Mouse (Mus musculus) ovary, postnatal 36 days (tissue): ENCODE measurements at regions not wholly inside any gene's neighbourhood (a gene's known extent, or its start where the extent isn't known, plus 50 kb on each side); places are given as distances from the start of the nearest gene placed in this dataset.

Experiments
- DNase-seq: peaks from one replicate; pipeline ENCODE4 v3.0.0; 2022; ENCODE audit warnings: low spot score, mixed read lengths

- no peak for DNase-seq
Measured at GRCm38 (mm10) chr9:116511450-116511849, 336.3 kb upstream of the Tgfbr2 start.

GRCm38 (mm10) chr9:116507756-116508155 lies 332.6 kb upstream of the Tgfbr2 start:
- DNase-seq: no peak

- DNase-seq: no peak
Measured at GRCm38 (mm10) chr9:116502831-116503230, 327.7 kb upstream of the Tgfbr2 start.

- DNase-seq: no peak
Measured at GRCm38 (mm10) chr9:116500951-116501350, 325.8 kb upstream of the Tgfbr2 start.

GRCm38 (mm10) chr9:116491227-116491626 lies 316.1 kb upstream of the Tgfbr2 start:
- no peak for DNase-seq

GRCm38 (mm10) chr9:116489787-116490186 lies 314.6 kb upstream of the Tgfbr2 start:
- DNase-seq: no peak

GRCm38 (mm10) chr9:116489273-116489672 lies 314.1 kb upstream of the Tgfbr2 start:
- no peak for DNase-seq

GRCm38 (mm10) chr9:116477309-116477708 lies 302.1 kb upstream of the Tgfbr2 start:
- DNase-seq: no peak

GRCm38 (mm10) chr9:116475206-116475955 lies 300.2 kb upstream of the Tgfbr2 start:
- DNase-seq: no peak

- DNase-seq: no peak
Measured at GRCm38 (mm10) chr9:116472855-116473254, 297.7 kb upstream of the Tgfbr2 start.

GRCm38 (mm10) chr9:116468569-116469250 lies 293.6 kb upstream of the Tgfbr2 start:
- peak; percentile 21 for DNase-seq

- no peak for DNase-seq
Measured at GRCm38 (mm10) chr9:116466336-116466735, 291.2 kb upstream of the Tgfbr2 start.

GRCm38 (mm10) chr9:116464626-116465025 lies 289.5 kb upstream of the Tgfbr2 start:
- DNase-seq: no peak

- no peak for DNase-seq
Measured at GRCm38 (mm10) chr9:116462232-116462631, 287.1 kb upstream of the Tgfbr2 start.

- no peak for DNase-seq
Measured at GRCm38 (mm10) chr9:116460022-116460421, 284.9 kb upstream of the Tgfbr2 start.

GRCm38 (mm10) chr9:116452050-116452449 lies 276.9 kb upstream of the Tgfbr2 start:
- no peak for DNase-seq

- no peak for DNase-seq
Measured at GRCm38 (mm10) chr9:116450829-116451228, 275.7 kb upstream of the Tgfbr2 start.

GRCm38 (mm10) chr9:116447734-116448133 lies 272.6 kb upstream of the Tgfbr2 start:
- no peak for DNase-seq

GRCm38 (mm10) chr9:116438580-116438979 lies 263.4 kb upstream of the Tgfbr2 start:
- no peak for DNase-seq

GRCm38 (mm10) chr9:116434414-116434813 lies 259.3 kb upstream of the Tgfbr2 start:
- DNase-seq: no peak

- DNase-seq: no peak
Measured at GRCm38 (mm10) chr9:116429061-116429460, 253.9 kb upstream of the Tgfbr2 start.

- DNase-seq: no peak
Measured at GRCm38 (mm10) chr9:116428475-116428874, 253.3 kb upstream of the Tgfbr2 start.

GRCm38 (mm10) chr9:116427278-116427677 lies 252.1 kb upstream of the Tgfbr2 start:
- no peak for DNase-seq
